Mouse (Mus musculus): Measurements from ENCODE around the gene Mid1. TPM values are rescaled to one million over a fixed set of nuclear protein-coding genes. Genes with fewer than 3 reads are reported as not detected.

Mid1 gene
- polyA plus RNA-seq, 1 experiment from 2014 or later, result 4.0 TPM

GRCm38 (mm10) chrX:169789702-169790101, 104.7 kb downstream of the Mid1 start:
- ATAC-seq (ENCODE audit: low FRiP score), result no peak
- no peak overlapping the region for H3K9ac ChIP-seq (replicated peaks)
- 80% methylated on average over 5 of the region's 5 CpGs for WGBS
- no peaks in the 10 kb centered on the region for H3K4me1 ChIP-seq
- H3K4me2 ChIP-seq, result no peak overlapping the region
- no peaks in the 10 kb centered on the region for H3K9me3 ChIP-seq (replicated peaks)
- no peak overlapping the region for H3K27ac ChIP-seq (replicated peaks)
- no peak overlapping the region for H3K4me3 ChIP-seq (replicated peaks)
- no peaks in the 10 kb centered on the region for H3K27me3 ChIP-seq (replicated peaks)
- no peaks in the 10 kb centered on the region for H3K36me3 ChIP-seq

- 18% methylated on average over 1 of the region's 1 CpGs for WGBS
- no peak overlapping the region for H3K27ac ChIP-seq (replicated peaks)
- 0 out of 2 replicates have a peak, but pooled peaks cover 5% of the 10 kb centered on the region for H3K27me3 ChIP-seq (replicated peaks)
- H3K9ac ChIP-seq (replicated peaks), result no peak overlapping the region
- no peak overlapping the region for H3K4me3 ChIP-seq (replicated peaks)
- no peaks in the 10 kb centered on the region for H3K9me3 ChIP-seq (replicated peaks)
- ATAC-seq (ENCODE audit: low FRiP score), result no peak
- no peak overlapping the region for H3K4me2 ChIP-seq
- no peaks in the 10 kb centered on the region for H3K4me1 ChIP-seq
- no peaks in the 10 kb centered on the region for H3K36me3 ChIP-seq
Observed at GRCm38 (mm10) chrX:169792879-169793278, 107.9 kb downstream of the Mid1 start.

- no peak overlapping the region for H3K27ac ChIP-seq (replicated peaks)
- no peak overlapping the region for H3K4me3 ChIP-seq (replicated peaks)
- H3K9ac ChIP-seq (replicated peaks), result no peak overlapping the region
- 0 out of 2 replicates have a peak, but pooled peaks cover 5% of the 10 kb centered on the region for H3K27me3 ChIP-seq (replicated peaks)
- no peak for ATAC-seq (ENCODE audit: low FRiP score)
- H3K4me1 ChIP-seq, result no peaks in the 10 kb centered on the region
- 79% methylated on average over 4 of the region's 4 CpGs for WGBS
- H3K4me2 ChIP-seq, result no peak overlapping the region
- H3K36me3 ChIP-seq, result no peaks in the 10 kb centered on the region
- H3K9me3 ChIP-seq (replicated peaks), result no peaks in the 10 kb centered on the region
Observed at GRCm38 (mm10) chrX:169794421-169794820, 109.4 kb downstream of the Mid1 start.

- no peak overlapping the region for H3K4me2 ChIP-seq
- no peaks in the 10 kb centered on the region for H3K4me1 ChIP-seq
- H3K27ac ChIP-seq (replicated peaks), result no peak overlapping the region
- no peak for ATAC-seq (ENCODE audit: low FRiP score)
- 80% methylated on average over 7 of the region's 7 CpGs for WGBS
- 0 out of 2 replicates have a peak, but pooled peaks cover 5% of the 10 kb centered on the region for H3K27me3 ChIP-seq (replicated peaks)
- no peak overlapping the region for H3K4me3 ChIP-seq (replicated peaks)
- no peak overlapping the region for H3K9ac ChIP-seq (replicated peaks)
- H3K9me3 ChIP-seq (replicated peaks), result no peaks in the 10 kb centered on the region
- no peaks in the 10 kb centered on the region for H3K36me3 ChIP-seq
Observed at GRCm38 (mm10) chrX:169794831-169795311, 109.9 kb downstream of the Mid1 start.

GRCm38 (mm10) chrX:169797148-169797547, 112.1 kb downstream of the Mid1 start:
- Histone ChIP-seq H3K9ac (replicated peaks) (no peak overlapping the region), H3K4me1 (no peaks in the 10 kb centered on the region), H3K4me3 (replicated peaks) (no peak overlapping the region), H3K4me2 (no peak overlapping the region), H3K9me3 (replicated peaks) (no peaks in the 10 kb centered on the region), H3K27ac (replicated peaks) (no peak overlapping the region), H3K36me3 (no peaks in the 10 kb centered on the region), H3K27me3 (replicated peaks) (peaks cover 8% of the 10 kb centered on the region; the same call in 1 of the 2 replicates)
- 64% methylated on average over 3 of the region's 3 CpGs for WGBS
- ATAC-seq (ENCODE audit: low FRiP score), result no peak

- no peaks in the 10 kb centered on the region for H3K36me3 ChIP-seq
- peak overlapping the region; percentile 33 for H3K4me3 ChIP-seq (replicated peaks)
- 6% methylated on average over 11 of the region's 11 CpGs for WGBS
- no peaks in the 10 kb centered on the region for H3K4me1 ChIP-seq
- peaks cover 13% of the 10 kb centered on the region; the same call in 1 of the 2 replicates for H3K27me3 ChIP-seq (replicated peaks)
- 0 out of 2 replicates have a peak overlapping the region, but pooled peaks have one; percentile 17 for H3K4me2 ChIP-seq
- no peaks in the 10 kb centered on the region for H3K9me3 ChIP-seq (replicated peaks)
- no peak for ATAC-seq (ENCODE audit: low FRiP score)
- no peak overlapping the region for H3K9ac ChIP-seq (replicated peaks)
- no peak overlapping the region for H3K27ac ChIP-seq (replicated peaks)
Observed at GRCm38 (mm10) chrX:169798987-169799680, 114.1 kb downstream of the Mid1 start.

GRCm38 (mm10) chrX:169800238-169800637, 115.2 kb downstream of the Mid1 start:
- Histone ChIP-seq H3K4me1 (no peaks in the 10 kb centered on the region), H3K9ac (replicated peaks) (no peak overlapping the region), H3K36me3 (no peaks in the 10 kb centered on the region), H3K27ac (replicated peaks) (no peak overlapping the region), H3K4me2 (no peak overlapping the region), H3K27me3 (replicated peaks) (peaks cover 13% of the 10 kb centered on the region; the same call in 1 of the 2 replicates), H3K4me3 (replicated peaks) (no peak overlapping the region), H3K9me3 (replicated peaks) (no peaks in the 10 kb centered on the region)
- WGBS, result 29% methylated on average over 4 of the region's 4 CpGs
- ATAC-seq (ENCODE audit: low FRiP score), result no peak

GRCm38 (mm10) chrX:169805791-169806190, 120.8 kb downstream of the Mid1 start:
- H3K9me3 ChIP-seq (replicated peaks), result no peaks in the 10 kb centered on the region
- no peak overlapping the region for H3K27ac ChIP-seq (replicated peaks)
- 52% methylated on average over 5 of the region's 5 CpGs for WGBS
- no peak overlapping the region for H3K4me3 ChIP-seq (replicated peaks)
- peaks cover 8% of the 10 kb centered on the region; the same call in 1 of the 2 replicates for H3K27me3 ChIP-seq (replicated peaks)
- H3K36me3 ChIP-seq, result no peaks in the 10 kb centered on the region
- no peak for ATAC-seq (ENCODE audit: low FRiP score)
- H3K9ac ChIP-seq (replicated peaks), result no peak overlapping the region
- H3K4me2 ChIP-seq, result no peak overlapping the region
- no peaks in the 10 kb centered on the region for H3K4me1 ChIP-seq

GRCm38 (mm10) chrX:169807744-169808143, 122.7 kb downstream of the Mid1 start:
- no peak overlapping the region for H3K27ac ChIP-seq (replicated peaks)
- WGBS, result 87% methylated on average over 3 of the region's 3 CpGs
- no peaks in the 10 kb centered on the region for H3K9me3 ChIP-seq (replicated peaks)
- no peak overlapping the region for H3K9ac ChIP-seq (replicated peaks)
- H3K36me3 ChIP-seq, result no peaks in the 10 kb centered on the region
- ATAC-seq (ENCODE audit: low FRiP score), result no peak
- 0 out of 2 replicates have a peak, but pooled peaks cover 5% of the 10 kb centered on the region for H3K27me3 ChIP-seq (replicated peaks)
- H3K4me1 ChIP-seq, result no peaks in the 10 kb centered on the region
- H3K4me2 ChIP-seq, result no peak overlapping the region
- H3K4me3 ChIP-seq (replicated peaks), result no peak overlapping the region

- Histone ChIP-seq H3K4me2 (no peak overlapping the region), H3K36me3 (no peaks in the 10 kb centered on the region), H3K9me3 (replicated peaks) (no peaks in the 10 kb centered on the region), H3K27me3 (replicated peaks) (peaks cover 14% of the 10 kb centered on the region), H3K4me3 (replicated peaks) (no peak overlapping the region), H3K4me1 (no peaks in the 10 kb centered on the region), H3K9ac (replicated peaks) (no peak overlapping the region), H3K27ac (replicated peaks) (no peak overlapping the region)
- WGBS, result 58% methylated on average over 5 of the region's 5 CpGs
- no peak for ATAC-seq (ENCODE audit: low FRiP score)
Observed at GRCm38 (mm10) chrX:169811318-169811717, 126.3 kb downstream of the Mid1 start.

GRCm38 (mm10) chrX:169811783-169812182, 126.8 kb downstream of the Mid1 start:
- Histone ChIP-seq H3K27ac (replicated peaks) (no peak overlapping the region), H3K9me3 (replicated peaks) (no peaks in the 10 kb centered on the region), H3K27me3 (replicated peaks) (peaks cover 14% of the 10 kb centered on the region), H3K4me1 (no peaks in the 10 kb centered on the region), H3K36me3 (no peaks in the 10 kb centered on the region), H3K4me3 (replicated peaks) (no peak overlapping the region), H3K4me2 (no peak overlapping the region), H3K9ac (replicated peaks) (no peak overlapping the region)
- no peak for ATAC-seq (ENCODE audit: low FRiP score)
- 78% methylated on average over 2 of the region's 2 CpGs for WGBS

GRCm38 (mm10) chrX:169813673-169814072, 128.7 kb downstream of the Mid1 start:
- 89% methylated on average over 1 of the region's 1 CpGs for WGBS
- Histone ChIP-seq H3K9me3 (replicated peaks) (no peaks in the 10 kb centered on the region), H3K9ac (replicated peaks) (no peak overlapping the region), H3K27ac (replicated peaks) (no peak overlapping the region), H3K4me2 (no peak overlapping the region), H3K36me3 (no peaks in the 10 kb centered on the region), H3K4me3 (replicated peaks) (no peak overlapping the region), H3K27me3 (replicated peaks) (peaks cover 18% of the 10 kb centered on the region), H3K4me1 (no peaks in the 10 kb centered on the region)
- ATAC-seq (ENCODE audit: low FRiP score), result no peak

All from neural tube, embryonic 15.5 days (tissue).